Mouse (Mus musculus) layer of hippocampus, adult 18-20 months (tissue): ENCODE results near the gene Map7d1. TPM values are rescaled to one million over a fixed set of nuclear protein-coding genes. Genes with fewer than 3 reads are reported as not detected.

ENCODE experiments used
- DNase-seq, 2 experiments: peaks; one replicate each; pipeline ENCODE4 v3.0.0; 2022; ENCODE audit warnings: low spot score in 2 of 2
- long read RNA-seq: library from polyadenylated mRNA; stranded (forward); transcript quantifications from one replicate; pipeline ENCODE4 v2.0.0, GENCODE M21; 2021
- total RNA-seq, 2 experiments: library from RNA; stranded (reverse); gene quantifications; 2 replicates each; pipeline ENCODE4 v1.2.3; 2021

The Map7d1 gene
- total RNA-seq: 100 to 1,000 TPM; 245 to 258 TPM
- long read RNA-seq, transcript Map7d1-203 (18 exons, 3,249 nt): major isoform, 273 of 696 reads
- long read RNA-seq, transcript Map7d1-201 (17 exons, 3,351 nt): minor isoform, 70 of 696 reads
- long read RNA-seq, transcript Map7d1-202 (17 exons, 3,195 nt): minor isoform, 18 of 696 reads
- long read RNA-seq, partial matches to known transcripts: 49 of 696 reads
- long read RNA-seq, other reads (novel, unspliced or antisense): 286 of 696 reads

DNA sequence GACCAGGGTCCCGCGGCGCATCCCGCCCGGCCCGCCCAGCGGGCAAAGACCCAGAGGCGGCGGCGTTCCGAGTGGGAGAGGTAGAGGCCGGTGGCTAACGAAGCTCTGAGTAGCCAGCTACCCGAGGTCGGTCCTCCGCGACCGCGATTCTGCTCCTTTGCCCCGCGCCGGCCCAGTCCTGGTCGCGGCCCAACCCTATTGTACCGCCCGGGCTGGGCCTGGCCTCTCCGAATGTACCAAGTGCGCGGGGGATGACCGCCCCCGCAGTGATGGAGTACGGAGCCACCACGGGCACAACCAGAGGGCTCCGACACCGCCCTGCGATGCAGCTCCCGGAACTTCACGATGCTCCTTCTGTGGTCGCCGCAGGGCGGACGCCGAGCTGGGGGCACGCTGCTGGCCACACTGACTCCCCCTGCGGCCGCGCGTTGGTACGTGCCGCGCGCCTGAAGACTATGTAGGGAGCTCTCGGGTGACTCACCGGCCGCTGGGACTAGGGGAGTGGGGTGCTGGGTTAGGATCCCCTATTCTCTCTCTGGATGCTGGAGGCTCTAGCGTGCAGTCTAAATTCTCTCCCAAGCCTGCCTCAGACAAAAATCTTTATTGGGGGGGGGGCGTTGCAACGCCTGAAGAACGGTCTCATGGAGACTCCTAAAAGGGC is at the start of gene Map7d1:
Gene Map7d1, minus strand, starts transcription at position 213 of the 661 bp plus-strand sequence.
- peak; percentile 81 to 92 for DNase-seq

DNA sequence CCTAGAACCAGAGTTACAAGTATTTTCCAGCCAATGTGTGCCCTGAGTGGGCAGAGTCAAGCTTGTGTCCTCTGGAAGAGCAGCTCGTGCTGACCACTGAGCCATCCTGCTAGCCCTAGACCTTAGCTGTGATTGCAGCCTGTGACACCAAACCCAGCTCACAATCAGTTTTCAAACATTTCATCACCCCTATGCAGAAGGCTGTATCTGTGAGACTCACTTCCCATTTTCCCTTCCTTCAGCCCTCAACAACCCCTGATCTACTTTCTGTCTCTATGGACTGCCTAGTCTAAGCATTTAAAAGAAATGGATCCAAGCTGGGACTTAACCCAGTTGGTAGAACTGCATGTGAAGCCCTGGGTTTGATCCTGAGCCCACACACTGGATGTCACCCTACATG is 49.3 kb upstream of the Map7d1 start:
- DNase-seq: no peak

DNA sequence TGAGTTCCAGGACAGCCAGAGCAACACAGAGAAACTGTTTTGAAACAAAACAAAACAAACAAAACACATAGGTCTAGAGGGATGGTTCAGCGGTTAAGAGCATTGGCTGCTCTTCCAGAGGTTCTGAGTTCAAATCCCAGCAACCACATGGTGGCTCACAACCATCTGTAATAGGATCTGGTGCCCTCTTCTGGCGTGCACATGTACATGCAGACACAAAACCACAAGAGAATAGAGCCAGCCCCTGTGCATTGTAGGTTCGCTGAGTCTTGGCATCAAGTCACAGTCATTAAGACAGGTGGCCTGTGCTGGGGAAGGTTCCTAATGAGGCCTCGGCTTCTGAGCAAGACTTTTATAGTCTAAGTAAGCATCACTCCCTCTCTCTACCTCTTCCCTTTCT is 47.7 kb upstream of the Map7d1 start:
- DNase-seq: no peak

DNA sequence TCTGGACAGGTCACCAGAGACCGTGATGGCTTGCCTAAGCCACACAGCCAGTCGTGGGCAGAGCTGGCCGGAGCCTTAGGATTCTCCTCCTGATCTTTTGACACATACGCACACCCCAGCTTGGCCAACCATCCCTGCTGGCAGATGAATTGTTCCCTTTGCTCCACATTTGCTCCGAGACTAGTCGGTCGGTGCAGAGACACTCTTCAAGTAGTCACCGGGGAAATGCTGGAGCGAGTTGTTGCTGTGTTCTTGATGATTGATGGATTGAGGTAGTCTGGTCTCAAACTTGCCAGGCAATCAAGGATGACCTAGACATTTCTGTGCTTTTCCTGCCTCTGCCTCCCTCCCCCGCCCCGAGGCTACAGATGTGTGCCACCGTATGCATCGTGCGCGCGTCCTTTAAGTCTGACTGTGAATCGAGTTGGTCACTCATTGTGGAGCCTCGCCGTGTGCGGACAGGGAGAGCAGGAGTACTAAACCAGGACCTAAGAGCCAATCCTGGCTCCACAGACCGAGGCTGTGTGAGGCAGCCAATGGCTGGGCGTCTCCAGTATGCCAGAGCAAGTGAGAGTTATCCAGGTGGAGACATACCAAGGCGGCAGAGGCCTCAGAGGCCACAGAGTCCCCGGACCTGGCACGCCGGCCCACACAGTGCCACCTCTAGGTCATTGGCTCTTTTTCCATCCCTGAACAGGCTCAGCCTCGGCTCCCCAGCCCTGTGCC is 45.6 kb upstream of the Map7d1 start:
- DNase-seq: no peak

DNA sequence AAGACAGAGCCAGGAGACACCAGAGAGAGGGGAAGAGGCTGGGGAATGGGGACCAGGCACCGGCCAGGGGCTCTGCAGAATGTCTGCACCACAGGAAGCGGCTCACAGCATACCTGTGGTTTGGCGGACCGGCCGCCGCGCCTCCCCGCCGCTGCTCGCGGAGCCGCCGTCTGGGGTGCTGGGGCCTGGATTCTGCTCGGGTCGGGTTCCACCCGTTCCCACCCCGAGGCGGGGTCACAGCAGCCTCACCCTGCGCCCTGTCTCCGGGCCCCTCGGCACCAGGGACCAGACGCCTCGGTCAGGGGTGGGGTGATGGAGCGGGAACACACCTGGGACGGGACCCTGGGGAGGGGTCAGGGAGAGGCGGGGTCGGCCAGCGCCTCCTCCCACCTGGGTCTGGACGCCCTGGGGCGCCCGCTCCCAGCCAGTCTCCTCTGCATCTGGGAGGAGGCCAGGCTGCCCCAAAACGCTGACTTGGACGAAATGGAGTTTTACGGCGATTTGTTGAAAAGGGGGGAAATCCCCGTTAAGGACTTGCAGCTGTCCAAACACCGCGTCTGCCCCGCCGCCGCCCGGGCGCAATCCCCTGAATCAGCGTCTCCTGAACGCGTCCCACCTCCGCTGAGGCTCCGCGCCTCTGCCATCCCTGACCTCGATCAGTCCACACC is 44.9 kb upstream of the Map7d1 start:
- no peak for DNase-seq

DNA sequence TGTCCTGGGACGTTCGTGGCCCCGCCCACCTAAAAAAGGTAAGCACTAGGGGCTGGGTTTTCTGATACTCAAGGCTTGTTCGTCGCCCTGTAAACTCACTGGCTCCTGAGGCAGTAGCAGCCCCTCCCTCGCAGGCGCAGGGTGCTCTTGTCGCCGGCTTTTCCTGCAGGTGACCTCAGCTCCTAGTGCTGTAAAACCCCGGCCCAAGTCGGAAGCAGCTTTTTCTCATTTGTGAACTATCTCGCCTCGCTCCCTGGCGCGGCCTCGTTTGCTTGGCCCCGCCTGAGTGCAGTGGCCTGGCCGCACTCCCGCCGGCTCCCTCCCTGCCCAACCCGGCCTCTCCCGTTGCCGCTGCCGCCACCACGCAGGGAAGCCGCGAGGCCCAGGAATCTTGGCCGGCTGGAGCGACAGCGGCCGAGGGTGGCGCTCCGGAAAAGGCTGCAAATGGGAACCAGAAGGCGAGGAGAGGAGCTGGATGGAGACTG is 40.5 kb upstream of the Map7d1 start:
- no peak for DNase-seq

DNA sequence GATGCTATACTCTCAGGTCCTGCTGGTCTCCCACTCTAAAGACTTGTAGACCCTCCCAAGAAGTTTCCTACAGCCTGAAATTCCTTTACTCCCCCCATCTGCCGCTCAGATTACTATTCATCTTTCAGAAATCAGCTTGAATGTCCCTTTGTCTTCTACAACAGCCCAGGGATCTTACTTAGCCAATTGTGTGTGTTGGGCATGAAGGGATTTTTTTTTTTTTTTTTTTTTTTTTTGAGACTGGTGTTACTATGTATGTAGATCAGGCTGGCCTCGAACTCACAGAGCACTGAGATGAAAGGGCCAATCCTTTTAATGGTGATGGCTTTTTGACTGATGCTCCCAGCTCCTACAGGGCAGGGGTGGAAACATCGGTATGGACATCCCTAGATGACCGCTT is 39.8 kb upstream of the Map7d1 start:
- DNase-seq: no peak

DNA sequence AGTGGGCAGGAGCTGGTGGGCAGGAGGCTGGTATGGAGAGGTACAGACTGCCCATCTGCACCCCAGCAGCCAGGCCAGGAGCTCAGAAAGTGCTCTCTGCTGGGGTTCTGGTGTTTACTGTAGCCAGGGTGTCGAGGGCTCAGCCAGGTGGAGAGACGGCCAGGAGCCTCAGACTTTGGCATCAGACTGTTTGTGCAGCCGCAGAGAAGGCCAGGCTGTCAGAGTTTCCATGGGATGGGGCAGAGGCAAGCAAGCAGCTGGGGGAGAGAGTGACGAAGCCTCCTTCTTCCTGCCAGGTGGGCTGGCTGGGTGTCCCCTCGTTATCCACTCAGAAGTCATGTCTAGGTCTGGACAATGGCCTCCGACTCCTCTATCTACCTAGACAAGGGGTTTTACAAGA is 39.0 kb upstream of the Map7d1 start:
- DNase-seq: no peak

DNA sequence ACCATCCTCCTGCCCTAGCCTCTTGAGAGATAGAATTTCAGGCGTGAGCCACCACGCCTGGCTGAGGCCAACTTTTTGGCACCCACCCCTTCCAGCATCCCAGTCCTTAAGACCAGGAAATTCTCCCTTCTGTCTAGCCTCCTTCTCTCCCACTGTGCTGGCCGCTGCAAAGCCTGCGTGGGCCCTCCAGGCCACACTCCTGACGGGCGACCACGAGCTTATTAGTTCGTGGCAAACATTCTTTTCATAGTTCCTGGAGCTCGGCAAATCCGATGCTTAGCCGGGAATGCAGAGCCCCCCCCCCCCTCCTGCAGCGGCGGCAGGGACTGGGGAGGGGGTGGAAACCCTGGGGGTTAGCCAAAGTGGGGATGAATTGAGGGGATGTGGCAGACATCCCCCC is 35.1 kb upstream of the Map7d1 start:
- no peak for DNase-seq

DNA sequence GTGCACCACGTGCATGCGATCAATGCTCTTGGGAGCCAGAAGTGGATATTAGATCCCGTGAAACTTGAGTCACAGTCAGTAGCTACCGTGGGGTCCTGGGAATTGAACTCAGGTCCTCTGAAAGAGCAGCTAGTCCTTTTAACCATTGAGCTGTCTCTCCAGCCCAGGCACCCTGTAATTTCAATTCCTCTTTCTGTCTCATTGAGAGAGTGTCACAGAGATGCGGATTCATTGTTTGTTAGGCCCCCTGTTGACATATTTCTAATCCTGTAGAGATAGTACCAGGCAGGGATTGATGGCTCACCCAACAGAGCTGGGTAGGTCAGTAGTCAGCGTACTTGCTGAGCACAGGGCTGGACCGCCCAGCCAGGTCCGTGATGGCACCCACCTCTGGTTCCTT is 34.2 kb upstream of the Map7d1 start:
- DNase-seq: no peak

DNA sequence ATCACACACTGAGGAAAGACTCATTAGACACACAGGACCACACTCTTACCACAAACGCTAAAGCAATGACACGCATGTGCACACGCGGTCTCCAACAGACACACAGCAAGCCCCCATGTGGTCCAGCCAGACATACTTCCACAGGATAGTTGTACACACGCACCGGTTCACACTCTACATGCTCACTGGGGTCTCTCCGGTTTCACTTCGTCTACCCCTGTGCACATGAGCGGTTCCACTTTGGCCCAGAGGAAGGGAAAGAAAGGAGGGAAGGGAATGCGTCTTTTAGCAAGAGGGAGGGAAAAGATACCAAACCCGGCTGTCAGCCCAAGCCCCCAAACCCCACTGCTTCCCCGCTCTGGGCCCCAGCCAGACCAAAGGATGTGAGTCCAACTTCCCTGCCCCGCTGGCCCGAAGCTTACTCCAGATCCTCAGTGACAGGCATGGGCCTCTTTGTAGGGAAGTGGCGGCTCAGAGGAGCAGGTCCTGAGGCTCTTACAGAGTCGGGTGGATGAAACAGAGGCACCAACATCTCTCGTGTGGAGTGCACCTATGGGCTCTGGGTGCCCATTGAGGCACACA is 32.0 kb upstream of the Map7d1 start:
- DNase-seq: no peak

DNA sequence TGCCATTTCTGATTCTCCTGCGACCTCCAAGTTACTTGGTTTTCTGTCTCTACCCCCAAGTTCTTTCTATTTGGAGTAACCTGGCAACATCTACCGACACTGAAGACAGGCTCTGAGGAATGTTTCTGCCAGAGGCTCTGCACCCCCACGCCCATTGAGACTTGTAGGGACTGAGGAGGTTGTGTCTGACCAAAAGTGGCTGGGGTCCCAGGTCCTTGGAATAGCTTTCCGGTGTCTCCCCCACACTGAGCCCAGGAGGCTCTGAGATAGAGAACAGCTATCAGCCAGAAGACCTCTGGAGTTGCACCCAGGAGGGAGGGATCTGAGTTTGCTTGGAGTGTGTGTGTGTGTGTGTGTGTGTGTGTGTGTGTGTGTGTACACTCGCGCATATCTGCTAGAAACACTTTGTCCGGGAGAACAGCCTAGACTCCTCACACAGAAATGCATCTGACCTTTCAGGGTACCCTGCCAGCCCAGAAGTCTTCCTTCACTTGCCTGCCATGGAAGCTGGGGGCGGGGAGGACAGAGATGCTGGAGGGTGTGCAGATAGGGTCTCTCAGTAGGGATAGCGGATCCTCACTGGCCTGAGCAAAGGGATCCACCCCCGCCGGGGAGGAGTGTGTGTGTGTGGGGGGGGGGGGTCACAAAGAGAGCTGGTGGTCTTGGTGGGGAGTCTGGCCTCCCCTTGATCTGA is 31.3 kb upstream of the Map7d1 start:
- DNase-seq: no peak

DNA sequence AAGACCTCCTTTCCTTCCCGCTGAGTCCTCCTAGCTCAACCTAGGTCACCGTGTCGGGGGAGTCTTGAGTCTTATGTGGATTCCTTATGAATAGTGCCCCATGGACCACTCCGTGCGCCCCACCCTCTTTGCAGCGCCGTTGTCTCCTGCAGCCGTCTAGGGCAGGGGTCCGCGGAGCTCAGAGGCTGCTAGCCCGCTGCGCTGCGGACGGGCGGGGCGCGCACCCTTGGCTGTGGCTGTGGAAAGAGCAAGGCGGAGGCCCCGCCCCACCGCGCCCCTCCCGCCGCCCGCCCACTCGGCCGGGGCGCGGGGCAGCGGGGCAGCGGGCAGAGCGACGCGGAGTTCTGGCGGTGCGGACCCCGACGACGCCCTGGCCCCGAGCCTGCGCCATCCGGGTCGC is 30.3 kb upstream of the Map7d1 start, which contains the start of gene Col8a2:
Gene Col8a2, plus strand, starts transcription at position 302 of the 400 bp plus-strand sequence.
- no peak for DNase-seq

DNA sequence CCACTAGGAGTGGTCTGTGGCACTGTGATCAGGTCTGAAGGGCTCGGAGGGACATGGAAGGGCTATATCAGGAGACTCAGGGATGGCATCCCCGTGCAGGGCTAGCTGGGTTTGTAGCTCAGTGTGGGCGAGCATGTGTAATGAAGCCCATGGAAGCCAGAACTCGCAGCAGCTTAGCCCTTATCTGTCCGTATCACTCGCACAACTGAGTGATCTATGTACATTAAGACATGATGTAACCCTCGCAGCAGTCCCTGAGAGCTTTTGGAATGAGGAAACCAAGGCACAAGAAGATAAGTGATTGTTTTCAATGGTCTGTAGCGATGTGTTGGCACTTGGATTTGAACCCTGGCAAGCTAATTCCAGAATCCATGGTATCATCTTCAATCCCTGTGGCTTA is 27.4 kb upstream of the Map7d1 start:
- DNase-seq: no peak

DNA sequence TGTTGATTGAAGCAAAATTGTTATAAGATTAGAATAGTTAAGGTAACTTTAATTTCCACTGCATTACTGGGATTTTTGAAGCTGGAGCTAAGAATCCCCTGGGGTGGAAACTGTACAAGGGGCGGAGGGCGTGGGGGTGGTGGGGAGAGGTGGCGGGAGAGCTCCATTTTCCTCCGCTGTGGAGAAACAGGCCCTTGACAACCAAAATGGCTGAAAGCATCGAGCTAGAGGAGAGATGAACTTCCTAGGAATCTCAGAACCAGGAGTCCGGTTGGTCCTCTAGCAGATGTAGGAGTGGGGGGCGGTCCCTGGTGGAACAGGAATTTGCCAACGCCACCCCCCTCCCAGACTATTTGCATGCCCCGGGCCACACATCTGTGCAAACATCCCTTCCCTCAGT is 25.6 kb upstream of the Map7d1 start:
- no peak for DNase-seq

DNA sequence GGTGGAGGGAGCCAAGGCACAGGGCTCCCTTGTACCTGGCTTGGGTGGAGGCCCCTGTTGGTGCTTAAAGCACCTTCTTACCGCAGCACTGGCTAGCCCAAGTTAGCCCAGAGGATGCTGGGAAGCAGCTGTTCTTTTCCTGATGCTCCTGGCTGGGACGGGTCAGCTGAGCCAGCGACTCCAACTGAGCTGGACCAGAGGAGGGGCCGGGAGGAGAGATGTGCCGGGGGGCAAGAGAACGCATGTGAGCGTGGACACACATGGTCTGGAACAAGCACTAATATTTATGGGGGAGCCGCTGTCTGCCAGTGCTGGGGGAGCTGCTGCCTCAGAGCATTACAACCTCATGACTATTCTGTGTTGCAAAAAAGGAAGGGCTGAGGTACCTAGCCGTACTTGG is 22.8 kb upstream of the Map7d1 start:
- no peak for DNase-seq

DNA sequence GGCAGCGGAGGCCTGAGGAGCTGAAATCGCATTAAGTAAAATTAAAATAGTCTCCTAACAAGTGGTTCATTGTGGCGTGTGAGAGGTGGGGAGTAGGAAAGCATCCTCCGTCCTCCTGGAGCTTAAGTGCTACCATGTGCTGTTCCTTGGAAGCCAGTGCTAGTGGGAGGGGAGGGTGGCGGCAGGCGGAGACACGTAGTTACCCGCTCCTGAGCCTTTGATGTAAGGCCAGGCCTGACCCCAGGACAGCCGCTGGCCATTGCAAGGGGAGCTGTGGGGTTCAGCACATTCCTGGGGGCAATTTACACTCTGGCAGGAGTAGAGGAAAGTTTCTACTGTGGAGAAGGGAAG is 22.4 kb upstream of the Map7d1 start:
- no peak for DNase-seq

DNA sequence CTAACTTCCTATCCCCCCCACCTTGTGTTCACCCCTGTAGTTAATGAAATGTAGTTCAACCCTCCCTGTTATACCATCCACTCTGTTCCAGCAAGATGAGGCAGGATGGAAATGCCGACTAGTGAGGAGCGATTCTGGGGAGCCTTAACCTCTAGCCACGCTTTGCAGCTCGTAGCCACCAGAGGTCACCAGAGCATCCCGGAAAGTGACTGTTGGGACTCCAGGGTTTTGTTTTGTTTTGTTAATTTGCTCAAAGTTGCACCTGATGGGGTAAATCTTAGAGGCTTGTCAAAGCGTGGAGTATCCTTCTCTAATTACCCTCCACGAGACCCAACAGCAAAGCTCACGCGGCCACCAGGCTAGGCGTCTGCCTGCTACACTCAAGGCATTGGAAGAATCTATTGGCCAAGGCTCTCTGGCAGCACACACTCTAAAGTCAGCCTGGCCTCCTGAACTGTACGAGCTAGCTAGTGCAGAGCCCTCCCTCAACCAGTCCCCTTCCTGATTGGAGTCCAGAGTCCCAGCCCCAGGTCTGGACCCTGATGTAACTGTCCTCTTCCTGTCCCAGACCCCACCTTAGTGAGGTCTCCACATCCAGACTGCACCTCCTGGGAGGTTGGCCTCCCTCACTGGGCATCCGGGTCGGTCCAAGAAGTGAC is 21.9 kb upstream of the Map7d1 start:
- DNase-seq: no peak

DNA sequence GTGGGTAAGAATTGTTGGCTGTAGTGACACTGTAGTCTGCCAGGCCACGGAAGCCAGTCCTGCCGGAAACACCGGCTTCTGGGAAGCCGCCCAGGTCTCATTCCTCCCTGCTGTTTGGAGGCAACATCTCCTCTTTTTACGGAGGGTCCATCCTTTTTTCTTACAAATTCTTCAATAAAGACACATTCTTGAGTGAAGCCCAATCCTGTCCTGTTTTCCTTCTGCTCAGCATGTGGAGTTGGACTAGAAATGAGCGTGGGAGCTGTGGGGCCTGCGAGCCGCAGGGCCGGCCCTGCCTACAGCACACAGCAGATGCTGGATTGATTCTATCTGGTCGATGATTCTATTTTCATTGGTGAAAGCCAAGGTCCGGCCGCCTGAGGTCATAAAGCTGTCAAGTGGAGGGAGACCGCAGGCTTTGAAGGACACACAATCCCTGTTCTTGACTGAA is 19.6 kb upstream of the Map7d1 start:
- no peak for DNase-seq

DNA sequence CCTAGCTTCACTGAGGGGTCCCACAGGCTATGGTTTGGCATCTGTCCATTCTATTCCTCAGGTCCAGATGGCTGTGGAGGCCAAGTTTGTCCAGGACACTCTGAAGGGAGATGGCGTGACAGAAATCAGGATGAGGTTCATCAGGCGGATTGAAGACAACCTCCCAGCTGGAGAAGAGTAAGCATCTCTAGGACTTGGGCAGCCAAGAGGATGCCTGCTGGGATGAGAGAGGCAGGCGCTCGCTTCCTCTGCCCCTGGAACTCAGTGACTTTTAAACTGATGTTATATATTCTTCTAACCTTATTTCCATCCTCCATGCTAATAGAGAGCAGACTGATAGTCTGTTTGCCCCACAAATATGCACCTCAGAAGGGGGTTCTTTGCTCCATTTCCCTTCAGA is 18.9 kb upstream of the Map7d1 start:
- no peak for DNase-seq
